In genomic region chr3:90583893-90584292, GRCm38 (mm10) we compare ENCODE assay signal across 13 mouse cellular contexts. TPM values are rescaled to one million over a fixed set of nuclear protein-coding genes. Genes with fewer than 3 reads are reported as not detected.
DNase-seq lines count a peak whose midpoint lies in the region; ATAC-seq and TF ChIP-seq lines count a peak whose summit lies in the region.
"Had no signal": no experiment of that assay in that cellular context is flagged by ENCODE, and none has a peak within 500 bp of the region (broad histone marks: within the 10 kb centered on the region; RNA-seq: fewer than 3 reads in every experiment).

No protein-coding gene starts in this region.

- no peaks in the 10 kb centered on the region for H3K9me3 ChIP-seq in heart, embryonic 10.5 days
- no peaks in the 10 kb centered on the region for H3K9me3 ChIP-seq in intestine, embryonic 16.5 days (ENCODE audit: control insufficient read depth, low read length)
- H3K9me3 ChIP-seq: forebrain, embryonic 12.5 days had no signal

- TF ChIP-seq EP300 in heart, adult 2 months (IDR thresholded peaks at IDR 0.05; ENCODE audit: insufficient read depth, low read depth, low read length) = 0 out of 2 replicates have a peak, but pooled peaks have one; percentile 45

- H3K4me2 ChIP-seq in intestine, embryonic 16.5 days (ENCODE audit: low read depth, low read length) = no peak overlapping the region
- H3K4me2 ChIP-seq: forebrain, embryonic 12.5 days had no signal

- H3K27me3 ChIP-seq in heart, adult 2 months (ENCODE audit: control insufficient read depth, insufficient read depth, low read length) = no peaks in the 10 kb centered on the region
- no peaks in the 10 kb centered on the region for H3K27me3 ChIP-seq in heart, embryonic 10.5 days (ENCODE audit: insufficient read depth, poor library complexity, severe bottlenecking)
- no peaks in the 10 kb centered on the region for H3K27me3 ChIP-seq in intestine, embryonic 16.5 days (replicated peaks; ENCODE audit: control insufficient read depth, insufficient read depth, low read length)
- H3K27me3 ChIP-seq: forebrain, embryonic 12.5 days had no signal

- no peak overlapping the region for H3K9ac ChIP-seq in heart, adult 2 months (ENCODE audit: low read depth, low read length)
- H3K9ac ChIP-seq in intestine, embryonic 16.5 days (ENCODE audit: low read depth, low read length) = no peak overlapping the region
- H3K9ac ChIP-seq: forebrain, embryonic 12.5 days had no signal

- no peaks in the 10 kb centered on the region for H3K36me3 ChIP-seq in heart, adult 2 months (ENCODE audit: control insufficient read depth, insufficient read depth, low read length)
- no peaks in the 10 kb centered on the region for H3K36me3 ChIP-seq in heart, embryonic 10.5 days
- no peaks in the 10 kb centered on the region for H3K36me3 ChIP-seq in intestine, embryonic 16.5 days (ENCODE audit: control insufficient read depth, insufficient read depth, low read length)
- H3K36me3 ChIP-seq: forebrain, embryonic 12.5 days had no signal

- TF ChIP-seq POLR2A in heart, adult 2 months (IDR thresholded peaks at IDR 0.05; ENCODE audit: insufficient read depth, low read depth, low read length) = no peak

- TF ChIP-seq CTCF in heart, adult 2 months (IDR thresholded peaks at IDR 0.05) = peak; percentile 29

- ATAC-seq in intestine, embryonic 16.5 days = peak; percentile 19; the same call in 1 of the 2 replicates

- H3K4me3 ChIP-seq in heart, adult 2 months = no peak overlapping the region
- H3K4me3 ChIP-seq in heart, embryonic 10.5 days = no peak overlapping the region
- no peak overlapping the region for H3K4me3 ChIP-seq in brown adipose tissue, adult 24 weeks (ENCODE audit: insufficient read depth, low read depth, low read length)
- H3K4me3 ChIP-seq in intestine, embryonic 16.5 days (ENCODE audit: low read length) = no peak overlapping the region
- H3K4me3 ChIP-seq: forebrain, embryonic 12.5 days had no signal

- H3K27ac ChIP-seq in heart, adult 2 months = peak overlapping the region; percentile 41
- no peak overlapping the region for H3K27ac ChIP-seq in heart, embryonic 10.5 days
- 0 out of 2 replicates have a peak overlapping the region, but pooled peaks have one; percentile 37 for H3K27ac ChIP-seq in brown adipose tissue, adult 24 weeks (replicated peaks; ENCODE audit: low read depth, low read length)
- peak overlapping the region; percentile 20 for H3K27ac ChIP-seq in intestine, embryonic 16.5 days (ENCODE audit: low read length)
- H3K27ac ChIP-seq: forebrain, embryonic 12.5 days had no signal

- no peaks in the 10 kb centered on the region for H3K79me2 ChIP-seq in heart, adult 2 months (replicated peaks; ENCODE audit: control insufficient read depth, insufficient read depth, low read length)

- WGBS in heart, adult 2 months = 25% methylated on average over 3 of the region's 3 CpGs
- WGBS in heart, embryonic 10.5 days = 40% methylated on average over 3 of the region's 3 CpGs
- WGBS in intestine, embryonic 16.5 days = 36% methylated on average over 3 of the region's 3 CpGs

- H3K4me1 ChIP-seq in heart, adult 2 months (ENCODE audit: control insufficient read depth, insufficient read depth, low read length) = peaks cover 11% of the 10 kb centered on the region
- peaks cover 17% of the 10 kb centered on the region for H3K4me1 ChIP-seq in heart, embryonic 10.5 days
- H3K4me1 ChIP-seq in brown adipose tissue, adult 24 weeks (ENCODE audit: control insufficient read depth, insufficient read depth, insufficient read length, low read length) = peaks cover 17% of the 10 kb centered on the region
- peaks cover 41% of the 10 kb centered on the region for H3K4me1 ChIP-seq in intestine, embryonic 16.5 days (ENCODE audit: control insufficient read depth, insufficient read depth, low read length)
- H3K4me1 ChIP-seq: forebrain, embryonic 12.5 days had no signal

- peak; percentile 60 for DNase-seq in heart, adult 2 months
- DNase-seq in heart, embryonic 10.5 days (ENCODE audit: low spot score) = no peak
- DNase-seq in 416B (ENCODE audit: low read depth) = peak; percentile 33
- DNase-seq in frontal cortex, postnatal 10 days (ENCODE audit: low spot score in 2 of 2) = no peak
- DNase-seq in retina, postnatal 1 day = no peak
- DNase-seq: lung, postnatal 36 days; right cerebral cortex, adult 18-20 months had no signal

- intact Hi-C loops in heart, adult 2 months (cut with DNase I) = loop anchor here (2.0 to 5.0 kb wide), 2 partner anchors 57 to 123 kb away; partner anchors contain the start of gene S100a14

RNA-seq across cellular contexts. Expression of gene S100a2, which starts 6.2 kb away (rescaled TPM):
- not detected for total RNA-seq in heart, adult 2 months (2021)
- polyA plus RNA-seq in heart, adult 2 months (2012; rRNA removed) = not detected in 2 replicates
- not detected in 2 replicates for polyA plus RNA-seq in heart, embryonic 10.5 days (2016; fragmentation: Nextera tagmentation; extraction: Ambion mirVana)
- not detected in 2 replicates for polyA plus RNA-seq in brown adipose tissue, adult 24 weeks (2012; ENCODE audit: insufficient read depth, insufficient read length, missing spikeins)
- polyA plus RNA-seq in intestine, embryonic 16.5 days (2015; fragmentation: Nextera tagmentation; extraction: Ambion mirVana) = not detected in 2 replicates
- total RNA-seq: heart, adult 18-20 months; liver, adult 2 months had no signal
- polyA plus RNA-seq: cortical plate, adult 2 months; forebrain, embryonic 12.5 days; liver, adult 2 months had no signal

RNA-seq across cellular contexts. Expression of gene Gm42674, which starts 17.8 kb away (rescaled TPM):
- total RNA-seq in heart, adult 2 months (2021) = not detected
- polyA plus RNA-seq in heart, adult 2 months (2012; rRNA removed) = not detected in 2 replicates
- not detected in 2 replicates for polyA plus RNA-seq in heart, embryonic 10.5 days (2016; fragmentation: Nextera tagmentation; extraction: Ambion mirVana)
- not detected in 2 replicates for polyA plus RNA-seq in brown adipose tissue, adult 24 weeks (2012; ENCODE audit: insufficient read depth, insufficient read length, missing spikeins)
- not detected in 2 replicates for polyA plus RNA-seq in intestine, embryonic 16.5 days (2015; fragmentation: Nextera tagmentation; extraction: Ambion mirVana)
- total RNA-seq: heart, adult 18-20 months; liver, adult 2 months had no signal
- polyA plus RNA-seq: cortical plate, adult 2 months; forebrain, embryonic 12.5 days; liver, adult 2 months had no signal

RNA-seq across cellular contexts. Expression of gene S100a4, which starts 19.7 kb away (rescaled TPM):
- total RNA-seq in heart, adult 2 months (2021) = 10 to 100 TPM in 1 of 2 experiments, 1 to 10 TPM in 1; 9.9 to 11.4 TPM
- 20.4 and 26.3 TPM in 2 replicates for polyA plus RNA-seq in heart, adult 2 months (2012; rRNA removed)
- polyA plus RNA-seq in heart, embryonic 10.5 days (2016; fragmentation: Nextera tagmentation; extraction: Ambion mirVana) = 0.30 and 0.43 TPM in 2 replicates
- 21.4 and 30.3 TPM in 2 replicates for polyA plus RNA-seq in brown adipose tissue, adult 24 weeks (2012; ENCODE audit: insufficient read depth, insufficient read length, missing spikeins)
- polyA plus RNA-seq in intestine, embryonic 16.5 days (2015; fragmentation: Nextera tagmentation; extraction: Ambion mirVana) = 3.6 and 4.0 TPM in 2 replicates

RNA-seq across cellular contexts. Expression of gene S100a3, which starts 23.5 kb away (rescaled TPM):
- total RNA-seq in heart, adult 2 months (2021) = not detected
- 0.32 and 0.37 TPM in 2 replicates for polyA plus RNA-seq in heart, adult 2 months (2012; rRNA removed)
- 0.31 and 0.44 TPM in 2 replicates for polyA plus RNA-seq in heart, embryonic 10.5 days (2016; fragmentation: Nextera tagmentation; extraction: Ambion mirVana)
- polyA plus RNA-seq in brown adipose tissue, adult 24 weeks (2012; ENCODE audit: insufficient read depth, insufficient read length, missing spikeins) = not detected in 2 replicates
- 0.23 and 0.29 TPM in 2 replicates for polyA plus RNA-seq in intestine, embryonic 16.5 days (2015; fragmentation: Nextera tagmentation; extraction: Ambion mirVana)
- total RNA-seq: heart, adult 18-20 months; liver, adult 2 months had no signal
- polyA plus RNA-seq: forebrain, embryonic 12.5 days; liver, adult 2 months had no signal

RNA-seq across cellular contexts. Expression of gene S100a5, which starts 24.4 kb away (rescaled TPM):
- not detected for total RNA-seq in heart, adult 2 months (2021)
- polyA plus RNA-seq in heart, adult 2 months (2012; rRNA removed) = not detected in 2 replicates
- polyA plus RNA-seq in heart, embryonic 10.5 days (2016; fragmentation: Nextera tagmentation; extraction: Ambion mirVana) = not detected in 2 replicates
- not detected in 2 replicates for polyA plus RNA-seq in brown adipose tissue, adult 24 weeks (2012; ENCODE audit: insufficient read depth, insufficient read length, missing spikeins)
- 13.2 and 16.0 TPM in 2 replicates for polyA plus RNA-seq in intestine, embryonic 16.5 days (2015; fragmentation: Nextera tagmentation; extraction: Ambion mirVana)
- total RNA-seq: heart, adult 18-20 months; liver, adult 2 months had no signal
- polyA plus RNA-seq: cortical plate, adult 2 months; forebrain, embryonic 12.5 days; liver, adult 2 months had no signal

Comparison
In these comparisons a context has a peak if more than half of its experiments do, and no peak if none do; other contexts are left out.
1. DNase-seq: peak in heart, adult 2 months (2 of 2) and 416B (single experiment); none in heart, embryonic 10.5 days (single experiment), frontal cortex, postnatal 10 days (0 of 2) and retina, postnatal 1 day (single experiment).